ENCODE assay signal across 22 mouse cellular contexts in genomic region chr2:137289231-137289630, GRCm38 (mm10).
DNase-seq lines count a peak whose midpoint lies in the region; ATAC-seq lines count a peak whose summit lies in the region.
"Had no signal": no experiment of that assay in that cellular context is flagged by ENCODE, and none has a peak within 500 bp of the region (broad histone marks: within the 10 kb centered on the region; RNA-seq: fewer than 3 reads in every experiment).

No protein-coding gene starts in this region.

- 92% methylated on average over 3 of the region's 3 CpGs for WGBS in forebrain, embryonic 11.5 days

- no peak for ATAC-seq in forebrain, embryonic 11.5 days (replicated peaks; ENCODE audit: low FRiP score)
- ATAC-seq: forebrain, embryonic 14.5 days had no signal

- no peaks in the 10 kb centered on the region for H3K36me3 ChIP-seq in forebrain, embryonic 11.5 days (ENCODE audit: control insufficient read depth, insufficient read depth, low read length)
- H3K36me3 ChIP-seq: forebrain, embryonic 10.5 days; G1E; hindbrain, embryonic 12.5 days; hindbrain, embryonic 15.5 days had no signal

- H3K9ac ChIP-seq in forebrain, embryonic 11.5 days (ENCODE audit: low read length) = no peak overlapping the region
- H3K9ac ChIP-seq: hindbrain, embryonic 12.5 days; hindbrain, embryonic 15.5 days had no signal

- no peak overlapping the region for H3K4me3 ChIP-seq in forebrain, embryonic 11.5 days (ENCODE audit: low read depth, low read length)
- H3K4me3 ChIP-seq: forebrain, embryonic 10.5 days; hindbrain, embryonic 12.5 days; hindbrain, embryonic 15.5 days had no signal

- no peak overlapping the region for H3K27ac ChIP-seq in forebrain, embryonic 11.5 days (ENCODE audit: low read depth, low read length)
- H3K27ac ChIP-seq: forebrain, embryonic 10.5 days; hindbrain, embryonic 12.5 days; hindbrain, embryonic 15.5 days had no signal

- no peak overlapping the region for H3K4me2 ChIP-seq in forebrain, embryonic 11.5 days (ENCODE audit: low read depth, low read length, severe bottlenecking)
- H3K4me2 ChIP-seq: heart, embryonic 11.5 days; hindbrain, embryonic 12.5 days; hindbrain, embryonic 15.5 days had no signal

- H3K4me1 ChIP-seq in forebrain, embryonic 11.5 days (replicated peaks; ENCODE audit: control insufficient read depth, insufficient read depth, low read length) = no peaks in the 10 kb centered on the region
- H3K4me1 ChIP-seq: forebrain, embryonic 10.5 days; hindbrain, embryonic 12.5 days; hindbrain, embryonic 15.5 days had no signal

- no peaks in the 10 kb centered on the region for H3K27me3 ChIP-seq in forebrain, embryonic 11.5 days (ENCODE audit: control insufficient read depth, insufficient read depth, low read length)
- H3K27me3 ChIP-seq: CH12.LX; hindbrain, embryonic 12.5 days; hindbrain, embryonic 15.5 days had no signal

- H3K9me3 ChIP-seq in forebrain, embryonic 11.5 days (ENCODE audit: control insufficient read depth, low read length) = no peaks in the 10 kb centered on the region
- H3K9me3 ChIP-seq: forebrain, embryonic 10.5 days; hindbrain, embryonic 12.5 days; hindbrain, embryonic 15.5 days had no signal

- peak; percentile 4 for DNase-seq in layer of hippocampus, adult 11-12 months (ENCODE audit: low spot score)
- no peak for DNase-seq in layer of hippocampus, postnatal 25 days (ENCODE audit: extremely low spot score in 1 of 2, low spot score in 1 of 2)
- peak; percentile 25 for DNase-seq in layer of hippocampus, adult 9-11 months
- DNase-seq in layer of hippocampus, postnatal 10 days (ENCODE audit: low spot score in 2 of 2) = no peak
- peak; percentile 90 for DNase-seq in adipocyte (ENCODE audit: low spot score)
- no peak for DNase-seq in forebrain, embryonic 11.5 days (ENCODE audit: low spot score)
- DNase-seq in ovary, postnatal 14 days (ENCODE audit: low spot score) = no peak
- DNase-seq: adrenal gland, adult 8-10 months; adrenal gland, postnatal 25 days; B cell, adult 2 months; cerebellum, adult 18-20 months; cerebellum, adult 9-10 months; cerebellum, postnatal 14 days; gastrocnemius, postnatal 14 days; heart, adult 11 months had no signal

Comparison
In these comparisons a context has a peak if more than half of its experiments do, and no peak if none do; other contexts are left out.
1. DNase-seq: peak in layer of hippocampus, adult 11-12 months (single experiment), layer of hippocampus, adult 9-11 months (single experiment) and adipocyte (single experiment); none in layer of hippocampus, postnatal 25 days (0 of 2), layer of hippocampus, postnatal 10 days (0 of 2), forebrain, embryonic 11.5 days (single experiment) and ovary, postnatal 14 days (single experiment).